Mouse (Mus musculus) cerebellum, adult 2 months (tissue): ENCODE measurements around the gene Morn2.

ENCODE experiments used
- CTCF ChIP-seq: fragments of 200-500 bp; IDR thresholded peaks from 2 replicates; pipeline ENCODE4 v1.5.1; 2011; ENCODE audit warnings: low read depth, mild to moderate bottlenecking, control low read depth, low read length, moderate library complexity, borderline replicate concordance; ENCODE audit not compliant: insufficient read depth
- POLR2A ChIP-seq: fragments of 200-500 bp; IDR thresholded peaks from 2 replicates; pipeline ENCODE4 v1.6.1; 2011; ENCODE audit warnings: low read length, control low read depth, borderline replicate concordance; ENCODE audit not compliant: insufficient read depth

DNA sequence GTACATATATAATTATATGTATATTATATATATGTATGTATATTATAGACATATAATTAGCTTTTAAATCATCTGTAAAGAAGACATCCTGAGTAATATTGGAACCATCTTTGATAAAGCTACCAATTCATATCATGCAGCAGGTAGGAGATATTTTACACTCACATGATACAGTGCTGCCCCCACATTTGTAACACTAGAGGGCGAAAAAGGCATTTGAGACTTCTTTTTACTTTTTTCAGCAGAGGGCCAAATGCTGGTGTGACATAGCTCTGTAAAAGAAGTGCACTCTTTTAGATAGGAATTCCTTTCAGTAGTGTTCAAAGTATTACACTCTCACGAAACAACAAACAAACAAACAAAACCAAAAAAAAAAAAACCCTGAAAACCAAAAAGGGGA lies 1.1 kb downstream of the Morn2 start:
- TF ChIP-seq CTCF: peak; percentile 24; the same call in 1 of the 2 replicates
- TF ChIP-seq POLR2A: no peak
